Mouse (Mus musculus): Measurements from ENCODE around the gene Prkag2. TPM values are rescaled to one million over a fixed set of nuclear protein-coding genes. Genes with fewer than 3 reads are reported as not detected.

The Prkag2 gene
- total RNA-seq, 2 experiments from 2014 or later, result 9.0 to 14.9 TPM

DNA sequence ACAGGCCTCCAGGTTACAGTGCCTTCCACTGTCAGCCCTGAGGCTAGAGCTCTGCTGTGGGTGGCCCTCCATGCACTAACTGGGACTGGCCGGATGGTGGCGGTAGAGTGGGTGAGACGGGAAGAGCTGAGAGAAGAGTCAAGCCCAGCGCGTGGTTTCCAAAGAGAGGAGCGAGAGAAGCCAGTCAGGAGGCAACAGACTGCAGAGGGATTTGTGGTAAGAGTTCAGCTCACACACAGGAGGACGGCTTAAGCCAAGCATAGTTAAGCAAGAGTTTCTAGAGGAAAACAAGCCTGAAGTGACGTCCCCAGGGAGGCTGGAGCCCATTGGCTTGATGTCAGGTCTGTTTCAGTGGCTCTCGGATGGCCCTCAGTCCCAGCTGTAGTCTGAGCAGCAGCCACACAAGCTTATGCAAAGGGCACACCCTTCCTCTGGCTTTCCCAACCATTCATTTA, 90.0 kb downstream of the Prkag2 start:
- DNase-seq, result peak; percentile 84 to 89

DNA sequence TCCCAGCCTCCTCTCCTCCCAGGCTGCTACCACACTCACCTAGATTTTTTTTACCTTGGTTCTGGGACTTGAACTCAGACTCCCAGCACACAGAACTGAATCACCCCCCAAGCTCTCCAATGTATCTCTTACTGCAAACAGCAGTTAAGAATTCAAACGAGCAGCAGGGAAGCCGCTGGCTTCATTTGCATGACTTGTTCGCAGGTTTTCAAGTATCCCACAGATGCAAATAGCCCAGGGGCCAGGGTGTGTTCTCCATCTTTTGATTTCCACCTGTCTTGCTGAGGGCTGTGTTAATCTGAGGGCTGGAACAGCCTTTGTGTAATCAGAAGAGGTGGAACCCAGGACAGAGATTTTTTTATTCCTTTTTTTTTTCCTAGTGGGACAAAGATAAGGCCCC, 90.7 kb downstream of the Prkag2 start:
- intact Hi-C loops (cut with DNase I), result loop anchor here (2.0 to 5.0 kb wide), 2 partner anchors 107 to 337 kb away; no protein-coding TSS in a partner anchor
- no peak for DNase-seq

More for the DNA sequence above, 90.0 kb downstream of the Prkag2 start:
- intact Hi-C loops (cut with DNase I), result loop anchor here (2.0 to 5.0 kb wide), 2 partner anchors 108 to 338 kb away; no protein-coding TSS in a partner anchor

DNA sequence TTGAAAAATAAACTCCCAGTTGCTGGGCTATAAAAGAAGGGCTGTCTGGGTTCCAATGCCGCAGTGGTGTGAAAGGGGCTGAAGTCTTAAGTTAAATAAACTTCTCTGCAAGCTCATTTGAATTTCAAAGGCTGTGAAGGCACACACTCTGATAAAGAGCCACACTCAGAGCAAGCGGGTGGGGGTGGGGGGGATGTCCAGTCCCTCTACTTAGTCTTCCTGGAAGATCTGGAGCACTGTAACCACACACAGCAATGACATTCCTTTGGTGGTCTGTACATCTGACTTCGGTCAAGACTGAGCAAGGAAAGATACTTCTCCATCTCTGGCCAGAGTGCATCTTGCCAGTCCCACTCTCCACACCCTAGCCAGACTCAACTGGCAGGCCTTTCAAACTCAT, 91.5 kb downstream of the Prkag2 start:
- intact Hi-C loops (cut with DNase I), result no loop called here
- no peak for DNase-seq

DNA sequence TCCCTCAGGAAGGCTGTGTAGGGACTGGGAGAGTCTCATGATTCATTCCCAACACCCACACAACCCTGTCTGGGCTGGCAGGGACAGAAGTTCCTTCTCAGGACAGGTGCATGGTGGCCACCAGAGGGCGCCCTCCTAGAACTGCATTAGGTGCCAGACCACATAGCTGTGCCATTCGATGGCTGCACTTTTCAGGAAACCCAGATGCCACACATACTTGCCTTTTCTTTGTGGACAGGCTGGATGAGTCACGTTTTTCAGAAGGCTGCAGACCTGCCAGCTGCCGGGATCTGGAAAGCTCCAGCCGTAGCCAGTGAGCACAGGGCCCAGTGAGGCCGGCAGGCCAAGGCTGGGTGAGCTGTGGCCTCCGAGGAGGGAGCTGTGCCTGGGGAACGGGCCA, 93.6 kb downstream of the Prkag2 start:
- intact Hi-C loops (cut with DNase I), result no loop called here
- peak; percentile 71 for DNase-seq

GRCm38 (mm10) chr5:25005532-25006129, 94.8 kb downstream of the Prkag2 start:
- no peak for DNase-seq
- intact Hi-C loops (cut with DNase I), result no loop called here

- peak in 1 of 2 experiments; percentile 29 for DNase-seq
- intact Hi-C loops (cut with DNase I), result no loop called here
These were observed 99.0 kb downstream of the Prkag2 start for GRCm38 (mm10) chr5:25001391-25001794.

DNA sequence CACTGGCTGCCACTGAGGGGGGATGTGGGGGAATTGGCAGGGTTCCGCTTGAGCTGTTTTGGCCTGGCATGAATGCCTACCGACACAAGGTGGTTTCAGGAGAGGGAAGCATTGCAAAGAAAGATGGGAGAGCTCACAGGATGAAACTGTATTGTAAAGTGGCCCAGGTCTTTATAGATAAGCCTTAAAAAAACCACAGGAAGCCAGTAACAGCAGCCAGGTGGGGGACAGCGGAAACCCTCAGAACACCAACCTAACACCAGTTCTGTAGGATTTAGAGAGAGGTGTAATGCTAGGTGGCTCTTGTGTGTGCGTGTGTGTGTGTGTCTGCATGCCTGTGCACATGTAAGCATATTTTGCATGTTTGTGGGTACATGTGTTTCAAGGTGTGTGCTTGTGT, 101.1 kb downstream of the Prkag2 start:
- intact Hi-C loops (cut with DNase I), result no loop called here
- DNase-seq, result no peak

GRCm38 (mm10) chr5:24995576-24996100, 104.8 kb downstream of the Prkag2 start:
- DNase-seq, result peak in 1 of 2 experiments; percentile 27
- intact Hi-C loops (cut with DNase I), result no loop called here

GRCm38 (mm10) chr5:24993190-24993589, 107.3 kb downstream of the Prkag2 start:
- no peak for DNase-seq
- intact Hi-C loops (cut with DNase I), result no loop called here

- intact Hi-C loops (cut with DNase I), result no loop called here
- no peak for DNase-seq
These were observed 108.9 kb downstream of the Prkag2 start for GRCm38 (mm10) chr5:24991575-24991974.

- no peak for DNase-seq
- intact Hi-C loops (cut with DNase I), result no loop called here
These were observed 110.0 kb downstream of the Prkag2 start for GRCm38 (mm10) chr5:24990460-24990859.

- no peak for DNase-seq
- intact Hi-C loops (cut with DNase I), result no loop called here
These were observed 110.8 kb downstream of the Prkag2 start for GRCm38 (mm10) chr5:24989683-24990082.

DNA sequence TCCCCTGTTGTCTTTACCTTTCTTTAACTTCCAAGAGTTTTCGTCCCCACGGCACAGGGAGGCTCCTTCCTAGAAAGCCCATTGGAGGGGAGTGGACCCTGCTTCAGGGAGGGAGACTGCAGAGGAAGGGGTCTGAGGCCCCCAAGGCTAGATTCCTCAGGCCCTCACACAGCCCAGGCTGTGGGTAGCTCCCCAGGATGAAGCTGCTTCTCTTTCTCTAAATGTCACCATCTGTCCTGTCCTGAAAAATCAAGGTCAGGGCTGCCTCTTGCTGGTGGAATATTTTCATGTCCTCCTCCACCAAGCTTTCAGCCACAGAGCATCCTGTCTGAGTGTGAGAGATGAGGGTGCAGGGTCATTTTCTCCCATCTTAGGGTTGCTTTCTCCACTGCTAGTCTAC, 113.5 kb downstream of the Prkag2 start:
- DNase-seq, result no peak
- intact Hi-C loops (cut with DNase I), result no loop called here

- intact Hi-C loops (cut with DNase I), result no loop called here
- DNase-seq, result no peak
These were observed 114.1 kb downstream of the Prkag2 start for GRCm38 (mm10) chr5:24986204-24986940.

DNA sequence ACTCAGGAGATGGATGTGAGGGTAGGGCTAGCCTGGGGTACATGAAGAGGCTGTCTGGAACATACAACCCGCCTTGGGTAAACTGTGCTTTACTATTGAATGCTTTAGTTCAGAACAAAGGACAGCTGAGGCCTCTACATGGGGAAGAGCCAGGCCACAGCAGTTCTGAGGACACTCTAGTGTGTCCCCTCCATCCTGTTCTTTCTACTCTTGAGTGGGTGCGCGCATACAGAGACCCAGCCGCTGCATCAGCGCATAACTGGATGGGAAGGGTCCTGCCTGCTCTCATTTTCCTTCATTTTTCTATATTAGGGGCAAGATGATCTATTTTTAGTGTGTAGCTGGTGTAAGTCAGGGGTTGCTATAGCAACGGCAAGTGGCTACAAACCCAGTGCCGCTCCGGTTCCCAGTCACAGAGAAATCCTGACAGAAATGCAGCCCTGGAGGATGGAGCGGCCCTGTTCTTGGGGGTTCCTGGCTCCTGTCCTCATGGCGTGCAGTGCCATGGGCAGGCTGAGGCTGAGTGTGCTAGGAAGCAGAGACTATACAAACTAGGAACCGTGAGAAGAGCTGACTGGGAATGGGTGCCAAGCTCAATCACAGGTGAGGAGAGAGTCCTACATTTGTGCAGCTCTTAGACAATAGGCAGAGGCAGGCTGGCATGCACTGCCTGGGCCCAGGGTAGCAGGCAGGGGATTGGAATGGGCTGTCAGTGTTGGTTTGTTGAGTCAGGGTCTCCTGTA, 114.8 kb downstream of the Prkag2 start:
- no peak for DNase-seq
- intact Hi-C loops (cut with DNase I), result no loop called here

DNA sequence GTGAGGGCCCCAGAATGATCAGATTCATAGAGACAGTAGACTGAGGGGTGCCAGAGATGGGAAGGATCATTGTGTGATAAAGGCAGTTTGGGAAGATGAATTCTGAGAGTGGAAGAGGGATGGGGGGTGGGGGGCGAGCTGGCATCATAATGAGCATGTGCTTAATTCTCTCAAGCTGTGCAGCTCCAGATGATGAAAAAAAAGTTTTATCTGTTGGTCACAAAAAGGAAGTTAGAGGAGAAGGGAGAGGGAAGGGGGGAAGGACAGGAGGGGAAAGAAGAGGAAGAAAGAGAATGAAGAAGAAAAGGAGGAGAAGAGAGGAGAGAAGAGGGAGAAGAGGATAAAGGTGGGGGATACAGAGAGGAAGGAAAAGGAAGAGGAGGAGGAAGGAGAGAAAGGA, 116.3 kb downstream of the Prkag2 start:
- intact Hi-C loops (cut with DNase I), result no loop called here

DNA sequence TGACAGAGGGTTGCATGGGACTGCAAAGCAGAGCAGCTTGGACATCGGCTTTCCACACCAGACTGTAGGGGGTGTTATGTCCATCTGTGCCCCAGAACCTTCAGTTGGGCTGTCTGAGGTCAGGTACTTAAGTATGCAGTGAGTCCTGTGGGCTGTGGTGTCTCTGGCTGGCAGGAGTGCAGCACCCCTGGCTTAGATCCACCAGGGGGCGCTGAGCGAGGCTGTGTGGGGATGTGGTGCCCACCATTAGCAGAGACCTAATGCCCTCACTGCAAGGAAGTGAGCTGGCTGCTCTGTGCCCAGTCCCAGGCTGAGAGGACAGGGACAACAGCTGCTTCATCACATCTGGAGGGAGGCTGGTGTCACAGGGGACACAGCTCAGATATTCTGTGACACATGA, 116.9 kb downstream of the Prkag2 start:
- DNase-seq, result no peak

More for the DNA sequence above, 116.3 kb downstream of the Prkag2 start:
- DNase-seq, result no peak

DNA sequence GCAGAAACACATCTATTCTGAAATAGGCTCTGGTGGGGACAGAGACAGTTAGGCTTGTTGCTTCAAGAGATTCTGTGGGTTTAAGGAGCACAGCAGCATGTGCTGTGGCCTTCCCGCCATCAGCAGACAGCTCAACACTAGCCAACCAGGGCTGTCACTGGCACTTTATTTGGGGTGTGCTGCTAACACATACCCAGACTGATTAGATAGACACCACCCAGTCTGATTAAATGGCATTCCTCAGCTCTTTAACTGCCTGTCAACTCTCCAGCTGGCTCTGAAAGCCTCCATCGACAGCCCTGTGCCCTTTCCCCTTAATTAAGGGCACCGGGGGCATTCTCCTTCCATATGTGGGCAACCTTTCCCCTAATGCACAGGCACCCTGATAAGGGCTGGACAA, 118.2 kb downstream of the Prkag2 start:
- no peak for DNase-seq
- intact Hi-C loops (cut with DNase I), result no loop called here

More for the DNA sequence above, 116.9 kb downstream of the Prkag2 start:
- intact Hi-C loops (cut with DNase I), result no loop called here

GRCm38 (mm10) chr5:24981765-24982164, 118.7 kb downstream of the Prkag2 start:
- intact Hi-C loops (cut with DNase I), result no loop called here
- DNase-seq, result no peak

DNA sequence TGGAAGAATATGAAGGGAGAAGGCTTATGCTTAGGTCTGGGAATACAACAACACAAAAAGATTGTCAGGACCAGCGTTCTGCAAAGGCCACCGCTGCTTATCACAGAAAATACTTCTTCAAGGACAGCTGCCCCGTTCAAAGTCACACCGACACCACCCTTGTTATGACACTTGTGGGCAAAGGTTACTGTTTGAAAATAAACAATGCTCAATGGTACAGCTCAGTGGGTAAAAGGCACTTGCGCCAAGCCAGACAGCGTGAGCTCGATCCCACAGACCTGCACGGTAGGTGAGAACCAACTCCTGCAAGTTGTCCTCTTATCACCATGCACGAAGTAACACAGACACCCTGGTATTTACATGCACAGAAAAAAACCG, 120.5 kb downstream of the Prkag2 start:
- DNase-seq, result no peak
- intact Hi-C loops (cut with DNase I), result no loop called here
